ENCODE assay signal across 9 mouse cellular contexts in the genomic region with DNA sequence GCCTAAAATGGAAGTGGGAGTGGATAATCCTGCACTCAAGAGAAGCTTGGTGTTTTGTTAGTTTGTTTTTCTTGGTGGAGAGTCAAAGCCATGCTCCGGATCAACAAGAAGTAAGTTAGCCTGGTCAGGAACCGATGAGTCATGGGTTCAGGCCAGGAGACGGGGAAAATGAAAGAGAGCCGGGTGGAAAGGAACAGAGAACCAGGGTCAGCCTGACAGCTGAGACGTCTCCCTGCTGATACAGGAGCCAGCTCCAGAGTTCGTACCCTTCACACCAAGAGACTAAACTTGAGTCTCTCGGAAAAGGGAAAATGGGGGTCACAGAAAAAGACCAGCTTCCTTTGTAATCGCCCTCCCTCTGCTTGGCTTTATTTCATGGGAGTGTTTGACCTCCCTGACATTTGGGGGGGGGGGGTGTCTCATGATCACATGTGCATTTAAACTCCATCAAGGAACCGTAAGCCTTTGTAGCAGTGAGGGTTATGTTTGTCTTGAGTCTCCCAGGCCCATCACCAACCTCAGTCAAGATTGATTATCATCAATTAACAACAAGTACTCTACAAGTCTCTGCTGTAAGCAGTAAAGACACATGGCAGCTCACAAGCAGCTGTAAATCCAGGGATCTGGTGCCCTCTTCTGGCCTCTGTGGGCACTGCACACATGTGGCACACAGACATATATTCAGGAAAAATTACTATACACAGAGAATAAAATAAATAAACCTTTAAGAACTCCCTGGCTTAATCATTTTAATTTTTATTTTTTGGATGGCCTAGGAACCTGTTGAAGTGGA. TPM values are rescaled to one million over a fixed set of nuclear protein-coding genes. Genes with fewer than 3 reads are reported as not detected.
DNase-seq lines count a peak whose midpoint lies in the region; ATAC-seq and TF ChIP-seq lines count a peak whose summit lies in the region.
"Had no signal": no experiment of that assay in that cellular context is flagged by ENCODE, and none has a peak within 500 bp of the region (broad histone marks: within the 10 kb centered on the region; RNA-seq: fewer than 3 reads in every experiment).

No protein-coding gene starts in this region.

- 38% methylated on average over 9 of the region's 9 CpGs for WGBS in lung, embryonic 16.5 days

- H3K9ac ChIP-seq in lung, embryonic 16.5 days (ENCODE audit: low read length): no peak overlapping the region

- peak; percentile 57 for TF ChIP-seq CTCF in C2C12 (IDR thresholded peaks at IDR 0.05; ENCODE audit: control insufficient read depth, insufficient read depth, insufficient read length)

- H3K4me3 ChIP-seq in C2C12 (ENCODE audit: insufficient read depth, poor library complexity, severe bottlenecking): no peak overlapping the region
- no peak overlapping the region for H3K4me3 ChIP-seq in lung, embryonic 16.5 days (ENCODE audit: low read length)

- ATAC-seq in lung, embryonic 16.5 days (ENCODE audit: low read depth): peak; percentile 73; the same call in 1 of the 2 replicates

- H3K4me1 ChIP-seq in lung, embryonic 16.5 days (replicated peaks; ENCODE audit: control insufficient read depth, insufficient read depth, low read length): no peaks in the 10 kb centered on the region

- H3ac ChIP-seq in C2C12 (ENCODE audit: control insufficient read depth, insufficient read length, low read depth): no peak overlapping the region

- DNase-seq in cerebellum, adult 18-20 months: peak; percentile 21 to 30
- DNase-seq in cerebellum, adult 11 months: no peak
- DNase-seq in brain, adult 2 months (ENCODE audit: low read depth, low spot score): peak; percentile 60
- peak; percentile 69 for DNase-seq in gastrocnemius, postnatal 10 days
- peak; percentile 45 for DNase-seq in kidney, adult 9 months
- peak; percentile 12 to 63 for DNase-seq in spleen, adult 18-20 months

- H3K79me2 ChIP-seq in C2C12 (ENCODE audit: control insufficient read depth, insufficient read depth): no peaks in the 10 kb centered on the region

- no peaks in the 10 kb centered on the region for H3K27me3 ChIP-seq in C2C12 (ENCODE audit: control insufficient read depth, insufficient read depth, insufficient read length)
- H3K27me3 ChIP-seq in lung, embryonic 16.5 days (ENCODE audit: control insufficient read depth, insufficient read depth, low read depth, low read length): no peaks in the 10 kb centered on the region

- no peaks in the 10 kb centered on the region for H3K79me3 ChIP-seq in C2C12 (ENCODE audit: low read depth)

- H3K36me3 ChIP-seq in C2C12 (ENCODE audit: control insufficient read depth, insufficient read depth): no peaks in the 10 kb centered on the region
- H3K36me3 ChIP-seq in lung, embryonic 16.5 days (ENCODE audit: control insufficient read depth, insufficient read depth, low read length): no peaks in the 10 kb centered on the region

- no peaks in the 10 kb centered on the region for H3K9me3 ChIP-seq in lung, embryonic 16.5 days (ENCODE audit: control insufficient read depth, low read length)

- no peak overlapping the region for H3K27ac ChIP-seq in lung, embryonic 16.5 days (ENCODE audit: low read length)
- H3K27ac ChIP-seq: macrophage had no signal

- no peak overlapping the region for H3K4me2 ChIP-seq in lung, embryonic 16.5 days (ENCODE audit: low read depth, low read length)

TF ChIP-seq in C2C12, 6 proteins besides CTCF, POLR2A, EP300 and RAD21:
- TF ChIP-seq MYOD1 (IDR thresholded peaks at IDR 0.05; ENCODE audit: control insufficient read depth, insufficient read length, low read depth) (no peak), FOSL1 (IDR thresholded peaks at IDR 0.05; ENCODE audit: insufficient read depth, low read length, poor library complexity, severe bottlenecking) (no peak), MAX (IDR thresholded peaks at IDR 0.05) (peak; percentile 73), USF1 (IDR thresholded peaks at IDR 0.05; ENCODE audit: low read depth) (no peak)
TF ChIP-seq in C2C12: peak in this region for 1.

RNA-seq across cellular contexts. Expression of a gene that starts 59.7 kb away (rescaled TPM):
- 5.4 TPM for polyA plus RNA-seq in C2C12 (2012; fragmentation: generic; extraction: Trizol)
- 10 to 100 TPM in 1 of 2 experiments, 1 to 10 TPM in 1; 8.3 to 12.5 TPM for total RNA-seq in gastrocnemius, postnatal 10 days (2021)
- polyA plus RNA-seq in lung, embryonic 16.5 days (2015; fragmentation: Nextera tagmentation; extraction: Ambion mirVana): 92.2 and 94.9 TPM in 2 replicates

Comparison
In these comparisons a context has a peak if more than half of its experiments do, and no peak if none do; other contexts are left out.
1. RNA of a gene that starts 59.7 kb away (polyA plus RNA-seq): 92.2 to 94.9 TPM in lung, embryonic 16.5 days; 5.4 TPM in C2C12 (single experiment); every median in the first group is over 10 times any median in the second.